Mouse (Mus musculus): ENCODE measurements around the gene Qsox1.
A peak's percentile ranks its signal among the peaks of the same experiment; 100 is the strongest.

Qsox1 gene

GRCm38 (mm10) chr1:155812581-155813499 lies at the start of gene Qsox1:
TSS of gene Qsox1 (minus strand) at chr1:155812889.
- peak; percentile 91 for DNase-seq (ENCODE audit: extremely low read depth, insufficient read length, low spot score)

- DNase-seq (ENCODE audit: extremely low read depth, insufficient read length, low spot score): no peak
Measured at GRCm38 (mm10) chr1:155854926-155855702, 42.4 kb upstream of the Qsox1 start.

GRCm38 (mm10) chr1:155853009-155853408 lies 40.3 kb upstream of the Qsox1 start:
- DNase-seq (ENCODE audit: extremely low read depth, insufficient read length, low spot score): no peak

GRCm38 (mm10) chr1:155844235-155844634 lies 31.5 kb upstream of the Qsox1 start:
- DNase-seq (ENCODE audit: extremely low read depth, insufficient read length, low spot score): peak; percentile 31

- DNase-seq (ENCODE audit: extremely low read depth, insufficient read length, low spot score): no peak
Measured at GRCm38 (mm10) chr1:155843538-155843937, 30.8 kb upstream of the Qsox1 start.

- DNase-seq (ENCODE audit: extremely low read depth, insufficient read length, low spot score): no peak
Measured at GRCm38 (mm10) chr1:155835667-155836066, 23.0 kb upstream of the Qsox1 start.

GRCm38 (mm10) chr1:155833610-155834009 lies 20.9 kb upstream of the Qsox1 start:
- DNase-seq (ENCODE audit: extremely low read depth, insufficient read length, low spot score): no peak

GRCm38 (mm10) chr1:155831958-155832357 lies 19.3 kb upstream of the Qsox1 start:
- DNase-seq (ENCODE audit: extremely low read depth, insufficient read length, low spot score): no peak

- no peak for DNase-seq (ENCODE audit: extremely low read depth, insufficient read length, low spot score)
Measured at GRCm38 (mm10) chr1:155830861-155831260, 18.2 kb upstream of the Qsox1 start.

- no peak for DNase-seq (ENCODE audit: extremely low read depth, insufficient read length, low spot score)
Measured at GRCm38 (mm10) chr1:155827703-155828295, 15.1 kb upstream of the Qsox1 start.

GRCm38 (mm10) chr1:155826803-155827395 lies 14.2 kb upstream of the Qsox1 start:
- no peak for DNase-seq (ENCODE audit: extremely low read depth, insufficient read length, low spot score)

GRCm38 (mm10) chr1:155825940-155826716 lies 13.4 kb upstream of the Qsox1 start:
- no peak for DNase-seq (ENCODE audit: extremely low read depth, insufficient read length, low spot score)

GRCm38 (mm10) chr1:155820646-155821045 lies 8.0 kb upstream of the Qsox1 start:
- DNase-seq (ENCODE audit: extremely low read depth, insufficient read length, low spot score): no peak

- DNase-seq (ENCODE audit: extremely low read depth, insufficient read length, low spot score): no peak
Measured at GRCm38 (mm10) chr1:155816167-155816566, 3.5 kb upstream of the Qsox1 start.

GRCm38 (mm10) chr1:155811995-155812580 lies 601 bp downstream of the Qsox1 start:
- DNase-seq (ENCODE audit: extremely low read depth, insufficient read length, low spot score): no peak

GRCm38 (mm10) chr1:155810616-155811015 lies 2.1 kb downstream of the Qsox1 start:
- DNase-seq (ENCODE audit: extremely low read depth, insufficient read length, low spot score): peak; percentile 50

GRCm38 (mm10) chr1:155809706-155810442 lies 2.8 kb downstream of the Qsox1 start:
- peak; percentile 36 for DNase-seq (ENCODE audit: extremely low read depth, insufficient read length, low spot score)

GRCm38 (mm10) chr1:155808261-155808660 lies 4.4 kb downstream of the Qsox1 start:
- no peak for DNase-seq (ENCODE audit: extremely low read depth, insufficient read length, low spot score)

- DNase-seq (ENCODE audit: extremely low read depth, insufficient read length, low spot score): no peak
Measured at GRCm38 (mm10) chr1:155805607-155806006, 7.1 kb downstream of the Qsox1 start.

Data from 3134 (cell line).